Mouse (Mus musculus): ENCODE measurements at regions not wholly inside any gene's neighbourhood (a gene's known extent, or its start where the extent isn't known, plus 50 kb on each side); places are given as distances from the start of the nearest gene placed in this dataset.

GRCm38 (mm10) chr4:103536534-103537265, 82.5 kb upstream of the Dab1 start:
- TF ChIP-seq CTCF (IDR thresholded peaks at IDR 0.05; ENCODE audit: low read depth) (no peak), EP300 (optimal IDR thresholded peaks at IDR 0.05) (no peak)
